Mouse (Mus musculus) lung, embryonic 15.5 days (tissue): ENCODE measurements around the gene Rflnb. TPM values are rescaled to one million over a fixed set of nuclear protein-coding genes. Genes with fewer than 3 reads are reported as not detected.
"Not testable (repeated sequence)": the region's sequence is repeated elsewhere in the genome, so short reads cannot be mapped to it uniquely, and the experiment has no call there.

Experiments used
- ATAC-seq: fragments of 200-750 bp; cut with Nextera tagmentation; 2 replicates; pipeline ENCODE4 v1.8.0; 2017; ENCODE audit warnings: moderate number of reproducible peaks, borderline replicate concordance; ENCODE audit not compliant: low FRiP score, low TSS enrichment; ENCODE audit errors: extremely low read depth
- H3K27ac ChIP-seq: fragments of 300-500 bp; sonication (generic); 2 replicates; pipeline ENCODE4 v1.5.1; 2015; ENCODE audit warnings: moderate library complexity, mild to moderate bottlenecking, inconsistent platforms
- H3K27me3 ChIP-seq: fragments of 300-500 bp; sonication (generic); 2 replicates; pipeline ENCODE4 v1.6.1; 2015; ENCODE audit warnings: inconsistent platforms
- H3K36me3 ChIP-seq: fragments of 300-500 bp; sonication (generic); 2 replicates; pipeline ENCODE4 v1.6.1; 2015; ENCODE audit warnings: inconsistent platforms
- H3K4me1 ChIP-seq: fragments of 300-500 bp; sonication (generic); 2 replicates; pipeline ENCODE4 v1.6.1; 2015; ENCODE audit warnings: inconsistent platforms
- H3K4me2 ChIP-seq: fragments of 300-500 bp; sonication (generic); 2 replicates; pipeline ENCODE4 v1.6.1; 2015; ENCODE audit warnings: inconsistent platforms, mild to moderate bottlenecking, moderate library complexity
- H3K4me3 ChIP-seq: fragments of 300-500 bp; sonication (generic); 2 replicates; pipeline ENCODE4 v1.5.1; 2015; ENCODE audit warnings: mild to moderate bottlenecking, inconsistent platforms
- H3K9ac ChIP-seq: fragments of 300-500 bp; sonication (generic); 2 replicates; pipeline ENCODE4 v1.6.1; 2015; ENCODE audit warnings: inconsistent platforms
- H3K9me3 ChIP-seq: fragments of 300-500 bp; sonication (generic); 2 replicates; pipeline ENCODE4 v1.6.1; 2016; ENCODE audit warnings: inconsistent platforms
- whole genome bisulfite sequencing: fragments of 180-500 bp; shearing (Covaris S2); methylation state at CpG from one replicate; pipeline ENCODE4 v1.1.7; 2015; 5-methylcytosine and 5-hydroxymethylcytosine counted together
- polyA plus RNA-seq: library from polyadenylated mRNA; unstranded; fragments of >200 nt; fragmentation: Nextera tagmentation; extraction: Ambion mirVana; gene quantifications from 2 replicates; pipeline ENCODE4 v1.2.1, GENCODE M21; 2015

Rflnb gene
- polyA plus RNA-seq, 1 experiment from 2014 or later: 49.6 TPM

DNA sequence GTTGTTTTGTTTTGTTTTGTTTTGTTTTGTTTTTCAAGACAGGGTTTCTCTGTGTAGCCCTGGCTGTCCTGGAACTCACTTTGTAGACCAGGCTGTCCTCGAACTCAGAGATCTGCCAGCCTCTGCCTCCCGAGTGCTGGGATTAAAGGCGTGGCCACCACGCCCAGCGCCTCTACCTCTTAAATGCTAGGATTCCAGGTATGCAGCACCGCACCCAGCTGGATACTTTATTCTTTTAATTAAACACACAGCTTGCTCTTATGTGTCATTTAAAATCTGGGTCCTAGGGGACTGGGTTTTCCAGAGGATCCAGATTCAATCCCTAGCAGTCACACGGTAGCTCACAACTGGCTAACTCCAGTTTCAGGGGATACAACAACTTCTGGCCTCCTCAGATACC, 23.3 kb downstream of the Rflnb start:
- not testable (repeated sequence) for H3K9ac ChIP-seq, H3K36me3 ChIP-seq

DNA sequence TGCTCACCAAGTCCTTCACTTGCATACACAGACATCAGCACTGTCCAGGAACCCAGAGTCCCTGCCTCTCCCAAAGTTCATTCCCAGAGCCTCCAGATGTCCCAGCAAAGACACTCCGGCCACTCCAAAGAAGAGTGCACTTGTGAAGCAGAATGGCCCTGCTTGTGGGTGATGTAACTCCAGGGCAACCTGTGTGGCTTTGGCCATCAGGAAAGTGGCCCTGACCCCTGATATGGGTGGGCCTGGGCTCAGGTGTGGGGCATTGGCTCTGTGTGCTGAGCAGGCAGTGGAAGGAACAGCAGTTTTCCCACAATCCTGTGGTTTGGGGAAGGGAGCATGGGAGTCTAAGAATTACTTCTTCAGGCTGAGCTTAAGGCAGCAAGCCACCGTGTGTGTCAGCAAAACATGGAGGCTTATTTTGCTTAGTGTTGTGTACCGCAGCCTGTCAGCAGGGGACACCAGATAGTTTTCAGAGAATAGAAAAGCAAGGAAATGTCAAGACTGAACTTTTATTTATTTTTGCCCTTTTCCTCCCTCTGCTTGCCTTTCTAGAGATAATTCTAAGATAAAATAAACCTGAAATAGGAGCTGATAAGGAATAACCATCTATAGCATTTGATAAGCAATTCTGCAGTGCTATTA, 26.2 kb downstream of the Rflnb start:
- Histone ChIP-seq H3K4me1 (0 out of 2 replicates have a peak, but pooled peaks cover 8% of the 10 kb centered on the region), H3K9ac (no peak overlapping the region), H3K36me3 (no peaks in the 10 kb centered on the region), H3K27me3 (0 out of 2 replicates have a peak, but pooled peaks cover 4% of the 10 kb centered on the region), H3K9me3 (no peaks in the 10 kb centered on the region), H3K4me2 (no peak overlapping the region), H3K27ac (no peak overlapping the region), H3K4me3 (no peak overlapping the region)
- 33% methylated on average over 3 of the region's 3 CpGs for WGBS
- ATAC-seq: no peak

More for the DNA sequence above, 23.3 kb downstream of the Rflnb start:
- H3K27me3 ChIP-seq, H3K4me1 ChIP-seq, H3K4me2 ChIP-seq, H3K4me3 ChIP-seq, ATAC-seq, H3K27ac ChIP-seq, H3K9me3 ChIP-seq: not testable (repeated sequence)
- 87% methylated on average over 7 of the region's 7 CpGs for WGBS

DNA sequence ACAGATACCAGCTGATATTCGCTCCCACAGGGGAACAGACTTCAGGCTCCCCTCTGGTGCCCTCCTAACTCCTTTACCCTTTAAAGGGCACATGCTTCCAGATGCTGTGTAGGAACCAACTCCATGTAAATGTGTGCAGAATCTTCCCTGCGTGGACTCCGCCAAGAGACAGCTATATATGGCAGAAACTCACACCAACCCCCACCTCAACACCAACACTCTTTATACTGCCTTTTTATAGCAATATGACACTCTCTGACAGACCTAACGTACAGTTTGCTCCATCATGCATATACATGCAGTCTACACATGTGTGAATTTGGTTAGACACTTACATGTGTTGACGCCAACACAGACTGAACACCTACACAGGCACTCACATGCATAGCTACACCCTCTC, 26.9 kb downstream of the Rflnb start:
- Histone ChIP-seq H3K4me2 (no peak overlapping the region), H3K4me1 (0 out of 2 replicates have a peak, but pooled peaks cover 8% of the 10 kb centered on the region), H3K27ac (no peak overlapping the region), H3K9me3 (no peaks in the 10 kb centered on the region), H3K27me3 (0 out of 2 replicates have a peak, but pooled peaks cover 4% of the 10 kb centered on the region), H3K36me3 (no peaks in the 10 kb centered on the region), H3K9ac (no peak overlapping the region), H3K4me3 (no peak overlapping the region)
- no peak for ATAC-seq
- 82% methylated on average over 5 of the region's 5 CpGs for WGBS

DNA sequence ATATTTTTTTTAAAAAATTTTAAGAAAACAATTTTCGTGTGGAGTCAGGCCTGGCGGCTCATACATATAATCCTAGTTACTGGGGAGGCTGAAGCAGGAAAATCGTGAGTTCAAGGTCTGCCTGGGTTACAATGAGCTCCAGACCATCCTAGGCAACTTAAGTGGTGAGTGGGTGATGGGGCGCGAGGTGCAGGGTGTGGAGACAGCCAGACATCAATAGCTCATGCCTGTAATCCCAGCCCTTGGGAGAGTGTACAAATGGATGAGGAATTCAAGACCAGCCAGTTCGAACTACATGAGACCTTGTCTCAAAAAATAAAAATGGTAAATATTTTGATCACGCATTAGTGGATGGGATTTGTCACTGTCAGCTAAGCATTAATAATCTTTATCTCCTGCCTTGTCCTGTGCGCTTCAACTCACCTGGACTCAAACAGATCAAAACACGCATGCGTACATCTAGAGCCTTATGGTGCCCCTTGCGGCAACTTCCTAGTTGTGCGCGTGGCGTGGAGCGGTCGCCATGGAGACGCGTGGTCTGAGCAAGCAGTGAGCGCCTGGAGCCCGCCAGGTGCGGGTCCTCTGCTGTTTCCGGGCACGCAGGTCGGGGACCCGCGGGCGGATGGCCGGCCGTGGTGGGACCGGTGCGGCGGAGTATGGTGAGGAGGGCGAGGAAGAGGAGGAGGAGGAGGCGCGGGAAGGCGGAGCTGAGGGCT, 28.0 kb downstream of the Rflnb start, which contains the start of gene 1700016K19Rik:
Gene 1700016K19Rik, plus strand, starts transcription at position 473 of the 716 bp plus-strand sequence.
- Histone ChIP-seq H3K36me3 (no peaks in the 10 kb centered on the region), H3K4me2 (peak within 1 kb of the TSS; percentile 89), H3K9ac (peak within 1 kb of the TSS; percentile 50), H3K9me3 (no peaks in the 10 kb centered on the region), H3K27ac (no peak within 1 kb of the TSS), H3K27me3 (0 out of 2 replicates have a peak, but pooled peaks cover 4% of the 10 kb centered on the region), H3K4me3 (peak within 1 kb of the TSS; percentile 66), H3K4me1 (0 out of 2 replicates have a peak, but pooled peaks cover 8% of the 10 kb centered on the region)
- WGBS: 12% methylated on average over 34 of the region's 36 CpGs
- peak; percentile 73; the same call in 1 of the 2 replicates for ATAC-seq

DNA sequence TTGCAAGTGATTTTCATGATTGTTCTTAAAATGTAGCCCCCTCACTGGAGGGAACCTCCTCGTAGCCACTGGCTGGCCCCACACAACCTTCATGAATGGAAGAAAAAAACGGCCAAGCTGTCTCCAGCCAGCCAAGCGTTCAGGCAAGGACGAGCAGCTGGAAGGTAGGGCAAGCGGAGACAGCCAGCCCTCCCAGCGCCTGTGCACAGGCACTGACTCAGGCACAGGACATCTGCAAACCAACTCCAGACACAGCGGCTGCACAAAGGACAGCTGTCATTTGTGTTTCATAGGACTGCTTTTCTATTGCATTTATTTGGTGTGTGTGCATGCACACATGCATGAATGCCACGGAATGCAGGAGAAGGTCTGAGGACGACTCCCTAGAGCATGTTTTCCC, 33.2 kb downstream of the Rflnb start:
- no peak overlapping the region for H3K9ac ChIP-seq
- no peak for ATAC-seq

DNA sequence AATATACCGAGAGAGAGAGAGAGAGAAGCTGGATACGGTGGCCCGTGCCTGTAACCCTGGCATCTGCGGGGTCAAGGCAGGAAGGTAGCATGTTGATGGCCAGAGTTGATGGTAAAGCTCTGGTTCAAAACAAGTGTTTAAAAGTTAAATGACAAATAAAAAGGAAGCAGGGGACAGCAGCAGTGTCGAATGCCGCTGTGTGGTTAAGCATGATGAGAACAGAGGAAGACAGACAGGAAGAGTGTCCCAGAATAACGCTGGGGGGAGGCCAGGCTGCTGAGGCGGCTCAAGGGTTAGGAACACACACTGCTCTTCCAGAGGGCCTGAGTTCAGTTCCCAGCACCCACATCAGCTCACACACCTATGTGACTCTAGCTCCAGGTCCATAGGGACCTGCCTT, 35.1 kb downstream of the Rflnb start:
- Histone ChIP-seq H3K9me3 (no peaks in the 10 kb centered on the region), H3K36me3 (no peaks in the 10 kb centered on the region), H3K27ac (no peak overlapping the region), H3K27me3 (no peaks in the 10 kb centered on the region), H3K4me1 (no peaks in the 10 kb centered on the region), H3K4me3 (no peak overlapping the region), H3K4me2 (no peak overlapping the region), H3K9ac (no peak overlapping the region)
- WGBS: 78% methylated on average over 8 of the region's 8 CpGs
- ATAC-seq: no peak

More for the DNA sequence above, 33.2 kb downstream of the Rflnb start:
- Histone ChIP-seq H3K36me3 (no peaks in the 10 kb centered on the region), H3K4me3 (no peak overlapping the region), H3K4me1 (0 out of 2 replicates have a peak, but pooled peaks cover under 1% of the 10 kb centered on the region), H3K9me3 (no peaks in the 10 kb centered on the region), H3K27ac (no peak overlapping the region), H3K27me3 (no peaks in the 10 kb centered on the region), H3K4me2 (no peak overlapping the region)
- 55% methylated on average over 9 of the region's 9 CpGs for WGBS

DNA sequence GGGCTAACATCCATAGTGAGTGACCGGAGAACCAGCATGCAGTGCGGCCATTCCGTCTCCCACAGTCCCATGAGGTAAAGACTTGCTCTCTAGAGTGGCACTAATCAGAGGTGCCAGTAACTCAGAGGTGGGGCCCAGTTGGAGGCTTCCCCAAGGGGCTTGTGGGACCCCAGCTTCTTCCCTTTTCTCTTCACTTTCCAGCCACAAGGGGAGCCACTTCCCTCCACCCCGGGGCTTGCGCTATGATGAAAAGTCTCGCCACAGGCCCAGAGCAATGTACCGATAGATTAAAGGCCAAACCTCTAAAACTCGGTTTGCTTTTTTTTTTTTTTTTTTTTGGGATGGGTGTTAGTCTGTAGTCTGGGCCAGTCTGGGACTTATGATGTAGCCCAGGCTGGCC, 35.7 kb downstream of the Rflnb start:
- no peak for ATAC-seq
- Histone ChIP-seq H3K4me2 (no peak overlapping the region), H3K4me1 (no peaks in the 10 kb centered on the region), H3K27me3 (no peaks in the 10 kb centered on the region), H3K4me3 (no peak overlapping the region), H3K27ac (no peak overlapping the region), H3K36me3 (no peaks in the 10 kb centered on the region), H3K9ac (no peak overlapping the region), H3K9me3 (no peaks in the 10 kb centered on the region)
- 84% methylated on average over 8 of the region's 8 CpGs for WGBS

DNA sequence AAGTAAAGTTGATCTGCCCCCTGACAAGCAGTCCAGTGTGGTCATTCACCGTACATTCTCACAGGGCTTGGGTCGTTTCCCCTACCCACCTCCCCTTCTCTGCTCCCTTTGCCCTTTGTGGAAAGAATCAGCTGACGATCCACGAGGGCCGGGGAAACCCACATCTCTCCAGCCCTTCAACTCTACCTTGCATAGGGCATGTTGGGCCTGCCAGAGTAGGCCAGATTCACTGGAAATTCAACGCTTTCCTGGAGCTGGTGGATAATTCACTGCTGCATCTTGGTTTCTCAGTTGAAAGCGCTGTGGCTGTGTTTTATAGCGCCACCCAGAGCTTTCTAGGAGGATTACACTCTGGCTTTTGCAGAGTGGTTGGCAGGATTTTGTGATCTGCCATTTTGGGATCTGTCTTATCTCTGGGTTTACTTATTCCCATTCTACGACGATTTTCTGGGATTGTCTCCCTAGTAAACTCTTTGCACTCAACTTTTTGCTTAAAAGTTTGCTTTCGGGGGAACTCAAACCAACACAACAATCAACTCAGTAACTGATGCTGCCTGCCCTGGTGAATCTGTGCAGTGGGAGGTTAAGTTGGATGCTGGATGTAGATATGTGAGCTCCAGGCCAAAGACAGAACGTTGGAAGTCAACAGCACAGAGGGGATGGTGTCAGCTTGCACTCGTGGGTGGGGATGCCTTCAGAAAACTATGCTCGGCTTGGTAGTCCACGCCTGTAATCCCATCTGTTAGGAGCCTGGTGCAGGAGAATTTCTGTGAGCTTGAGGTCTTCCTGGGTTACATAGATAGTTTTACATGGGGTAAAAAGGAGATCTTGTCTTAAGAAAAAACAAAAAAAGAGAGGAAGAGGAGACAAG, 36.4 kb downstream of the Rflnb start:
- WGBS: 68% methylated on average over 15 of the region's 15 CpGs
- Histone ChIP-seq H3K9ac (no peak overlapping the region), H3K4me2 (no peak overlapping the region)

DNA sequence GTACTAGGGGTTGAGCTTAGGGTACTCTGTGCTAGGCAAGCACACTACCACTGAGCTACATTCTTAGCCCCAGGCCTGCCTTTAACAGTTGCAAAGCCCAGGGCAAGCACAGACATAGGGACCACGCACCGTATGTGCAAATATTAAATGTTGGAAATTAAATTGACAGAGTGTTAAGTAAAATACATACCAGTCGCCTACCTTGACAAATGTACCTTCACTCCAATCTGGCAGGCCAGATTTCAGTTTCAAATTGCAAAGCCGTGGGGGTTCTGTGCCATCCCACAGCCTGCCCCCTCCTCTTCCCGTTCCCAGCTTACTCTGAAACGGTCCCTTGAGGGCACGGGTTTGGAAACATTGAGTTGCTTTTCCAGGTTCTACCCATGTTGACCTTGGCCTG, 41.6 kb downstream of the Rflnb start:
- no peaks in the 10 kb centered on the region for H3K4me1 ChIP-seq
- H3K9ac ChIP-seq: no peak overlapping the region
- H3K27me3 ChIP-seq: no peaks in the 10 kb centered on the region
- no peak for ATAC-seq
- H3K9me3 ChIP-seq: no peaks in the 10 kb centered on the region
- no peak overlapping the region for H3K4me3 ChIP-seq
- no peaks in the 10 kb centered on the region for H3K36me3 ChIP-seq
- no peak overlapping the region for H3K27ac ChIP-seq
- H3K4me2 ChIP-seq: no peak overlapping the region
- 66% methylated on average over 7 of the region's 7 CpGs for WGBS

More for the DNA sequence above, 36.4 kb downstream of the Rflnb start:
- Histone ChIP-seq H3K27me3 (no peaks in the 10 kb centered on the region), H3K27ac (no peak overlapping the region), H3K9me3 (no peaks in the 10 kb centered on the region), H3K4me3 (no peak overlapping the region), H3K4me1 (no peaks in the 10 kb centered on the region), H3K36me3 (no peaks in the 10 kb centered on the region)
- ATAC-seq: no peak

DNA sequence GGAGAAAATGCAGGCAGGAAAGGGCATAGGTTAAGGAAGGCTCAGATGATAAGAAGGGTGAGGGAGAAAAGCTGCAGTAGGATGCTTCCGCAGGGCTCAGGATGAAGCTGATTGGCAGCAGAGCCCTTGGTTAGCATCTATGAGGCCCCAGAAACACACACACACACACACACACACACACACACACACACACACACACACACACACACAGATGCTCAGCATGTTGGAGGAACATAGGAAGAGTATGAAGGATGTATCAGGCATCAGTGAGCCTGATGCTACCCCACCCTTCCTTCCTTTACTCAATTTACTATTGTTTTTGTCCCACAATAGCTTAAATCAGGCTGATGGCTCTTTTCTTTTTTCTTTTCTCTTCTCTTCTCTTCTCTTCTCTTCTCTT, 43.0 kb downstream of the Rflnb start:
- no peak overlapping the region for H3K4me3 ChIP-seq
- no peak for ATAC-seq
- 19% methylated on average over 1 of the region's 1 CpGs for WGBS
- H3K4me2 ChIP-seq: no peak overlapping the region
- no peaks in the 10 kb centered on the region for H3K4me1 ChIP-seq
- no peak overlapping the region for H3K9ac ChIP-seq
- H3K27me3 ChIP-seq: no peaks in the 10 kb centered on the region
- H3K27ac ChIP-seq: no peak overlapping the region
- H3K36me3 ChIP-seq: no peaks in the 10 kb centered on the region
- H3K9me3 ChIP-seq: no peaks in the 10 kb centered on the region

DNA sequence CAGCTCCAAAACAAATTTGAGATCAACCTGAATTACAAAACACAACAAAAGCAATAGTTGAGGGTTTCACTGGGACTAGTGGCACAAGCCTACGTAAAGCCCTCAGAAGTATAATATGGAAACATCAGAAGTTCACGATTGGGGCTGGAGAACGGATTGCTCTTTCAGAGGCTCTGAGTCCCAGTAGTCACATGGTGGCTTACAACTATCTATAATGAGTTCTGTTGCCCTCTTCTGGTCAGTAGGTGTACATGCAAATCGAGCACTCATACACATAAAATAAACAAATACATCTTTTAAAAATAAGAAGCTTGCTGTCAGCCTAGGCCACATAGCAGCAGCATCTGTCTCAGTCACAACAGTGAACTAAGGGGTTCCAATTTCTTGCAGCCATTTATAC, 44.4 kb downstream of the Rflnb start:
- H3K36me3 ChIP-seq: no peaks in the 10 kb centered on the region
- H3K27me3 ChIP-seq: no peaks in the 10 kb centered on the region
- H3K27ac ChIP-seq: no peak overlapping the region
- H3K4me2 ChIP-seq: no peak overlapping the region
- no peak overlapping the region for H3K4me3 ChIP-seq
- 67% methylated on average over 4 of the region's 4 CpGs for WGBS
- no peaks in the 10 kb centered on the region for H3K4me1 ChIP-seq
- H3K9me3 ChIP-seq: no peaks in the 10 kb centered on the region
- no peak overlapping the region for H3K9ac ChIP-seq
- no peak for ATAC-seq
